Mouse (Mus musculus) limb, embryonic 12.5 days (tissue): ENCODE results near the gene Sh3d19. TPM values are rescaled to one million over a fixed set of nuclear protein-coding genes. Genes with fewer than 3 reads are reported as not detected.

Source experiments
- ATAC-seq: fragments of 200-750 bp; cut with Nextera tagmentation; 2 replicates; pipeline ENCODE4 v1.8.0; 2017; ENCODE audit warnings: low read depth, moderate TSS enrichment; ENCODE audit not compliant: insufficient number of reproducible peaks, insufficient read depth, low FRiP score, low TSS enrichment
- H3K27ac ChIP-seq: fragments of 300-500 bp; sonication (generic); 2 replicates; pipeline ENCODE4 v1.5.1; 2016; ENCODE audit warnings: mild to moderate bottlenecking, moderate library complexity
- H3K27me3 ChIP-seq: fragments of 300-500 bp; sonication (generic); 2 replicates; pipeline ENCODE4 v1.6.1; 2016; ENCODE audit warnings: mild to moderate bottlenecking, moderate library complexity
- H3K36me3 ChIP-seq: fragments of 300-500 bp; sonication (generic); 2 replicates; pipeline ENCODE4 v1.6.1; 2016; ENCODE audit warnings: mild to moderate bottlenecking, moderate library complexity
- H3K4me1 ChIP-seq: fragments of 300-500 bp; sonication (generic); replicated peaks from 2 replicates; pipeline ENCODE4 v1.6.1; 2016
- H3K4me2 ChIP-seq: fragments of 300-500 bp; sonication (generic); 2 replicates; pipeline ENCODE4 v1.6.1; 2016; ENCODE audit warnings: mild to moderate bottlenecking, moderate library complexity
- H3K4me3 ChIP-seq: fragments of 300-500 bp; sonication (generic); replicated peaks from 2 replicates; pipeline ENCODE4 v1.5.1; 2016; ENCODE audit warnings: mild to moderate bottlenecking
- H3K9ac ChIP-seq: fragments of 300-500 bp; sonication (generic); replicated peaks from 2 replicates; pipeline ENCODE4 v1.6.1; 2016; ENCODE audit warnings: mild to moderate bottlenecking, moderate library complexity
- H3K9me3 ChIP-seq: fragments of 300-500 bp; sonication (generic); 2 replicates; pipeline ENCODE4 v1.6.1; 2016; ENCODE audit warnings: mild to moderate bottlenecking, moderate library complexity
- WGBS: fragments of 180-500 bp; shearing (Covaris S2); methylation state at CpG from one replicate; pipeline ENCODE4 v1.1.7; 2016; 5-methylcytosine and 5-hydroxymethylcytosine counted together
- polyA plus RNA-seq: library from polyadenylated mRNA; unstranded; fragments of >200 nt; fragmentation: Nextera tagmentation; extraction: Ambion mirVana; gene quantifications from 2 replicates; pipeline ENCODE4 v1.2.1, GENCODE M21; 2016

Sh3d19 gene
- polyA plus RNA-seq, 1 experiment from 2014 or later, result 20.6 TPM

GRCm38 (mm10) chr3:86069646-86070250, 98.8 kb downstream of the Sh3d19 start:
- no peak for ATAC-seq
- H3K27ac ChIP-seq, result no peak overlapping the region

GRCm38 (mm10) chr3:86070799-86071198, 99.9 kb downstream of the Sh3d19 start:
- H3K4me3 ChIP-seq, result no peak overlapping the region
- WGBS, result 93% methylated on average over 7 of the region's 7 CpGs
- H3K4me2 ChIP-seq, result no peak overlapping the region
- no peak for ATAC-seq
- H3K36me3 ChIP-seq, result no peaks in the 10 kb centered on the region
- no peaks in the 10 kb centered on the region for H3K4me1 ChIP-seq
- H3K27ac ChIP-seq, result no peak overlapping the region
- H3K9ac ChIP-seq, result no peak overlapping the region
- no peaks in the 10 kb centered on the region for H3K9me3 ChIP-seq
- H3K27me3 ChIP-seq, result no peaks in the 10 kb centered on the region

More at GRCm38 (mm10) chr3:86069646-86070250, 98.8 kb downstream of the Sh3d19 start:
- no peak overlapping the region for H3K4me3 ChIP-seq
- H3K36me3 ChIP-seq, result no peaks in the 10 kb centered on the region
- no peaks in the 10 kb centered on the region for H3K4me1 ChIP-seq
- WGBS, result 92% methylated on average over 11 of the region's 11 CpGs
- H3K9ac ChIP-seq, result no peak overlapping the region
- no peaks in the 10 kb centered on the region for H3K9me3 ChIP-seq
- H3K27me3 ChIP-seq, result no peaks in the 10 kb centered on the region
- H3K4me2 ChIP-seq, result no peak overlapping the region

GRCm38 (mm10) chr3:86072066-86072465, 101.2 kb downstream of the Sh3d19 start:
- no peaks in the 10 kb centered on the region for H3K9me3 ChIP-seq
- no peaks in the 10 kb centered on the region for H3K27me3 ChIP-seq
- no peak overlapping the region for H3K9ac ChIP-seq
- no peaks in the 10 kb centered on the region for H3K36me3 ChIP-seq
- no peak overlapping the region for H3K4me2 ChIP-seq
- ATAC-seq, result no peak
- H3K4me1 ChIP-seq, result no peaks in the 10 kb centered on the region
- H3K4me3 ChIP-seq, result no peak overlapping the region
- H3K27ac ChIP-seq, result no peak overlapping the region
- WGBS, result 87% methylated on average over 3 of the region's 3 CpGs

- 76% methylated on average over 5 of the region's 5 CpGs for WGBS
- Histone ChIP-seq H3K4me1 (no peaks in the 10 kb centered on the region), H3K4me3 (no peak overlapping the region), H3K9me3 (no peaks in the 10 kb centered on the region), H3K4me2 (no peak overlapping the region), H3K27me3 (no peaks in the 10 kb centered on the region), H3K9ac (no peak overlapping the region), H3K36me3 (no peaks in the 10 kb centered on the region), H3K27ac (no peak overlapping the region)
- no peak for ATAC-seq
Measured at GRCm38 (mm10) chr3:86072889-86073288, 102.0 kb downstream of the Sh3d19 start.

GRCm38 (mm10) chr3:86075593-86075992, 104.7 kb downstream of the Sh3d19 start:
- Histone ChIP-seq H3K36me3 (0 out of 2 replicates have a peak, but pooled peaks cover 3% of the 10 kb centered on the region), H3K27ac (no peak overlapping the region), H3K9me3 (no peaks in the 10 kb centered on the region), H3K4me2 (no peak overlapping the region), H3K9ac (no peak overlapping the region), H3K4me1 (no peaks in the 10 kb centered on the region), H3K27me3 (no peaks in the 10 kb centered on the region), H3K4me3 (no peak overlapping the region)
- ATAC-seq, result no peak
- 90% methylated on average over 5 of the region's 5 CpGs for WGBS

- H3K9me3 ChIP-seq, result no peaks in the 10 kb centered on the region
- no peaks in the 10 kb centered on the region for H3K4me1 ChIP-seq
- no peak overlapping the region for H3K9ac ChIP-seq
- ATAC-seq, result no peak
- 0 out of 2 replicates have a peak, but pooled peaks cover 3% of the 10 kb centered on the region for H3K36me3 ChIP-seq
- no peak overlapping the region for H3K4me2 ChIP-seq
- H3K4me3 ChIP-seq, result no peak overlapping the region
- WGBS, result 91% methylated on average over 14 of the region's 14 CpGs
- H3K27me3 ChIP-seq, result no peaks in the 10 kb centered on the region
- H3K27ac ChIP-seq, result no peak overlapping the region
Measured at GRCm38 (mm10) chr3:86076511-86077283, 105.8 kb downstream of the Sh3d19 start.

GRCm38 (mm10) chr3:86083051-86083450, 112.1 kb downstream of the Sh3d19 start:
- Histone ChIP-seq H3K9ac (no peak overlapping the region), H3K9me3 (no peaks in the 10 kb centered on the region), H3K27me3 (no peaks in the 10 kb centered on the region), H3K27ac (no peak overlapping the region), H3K4me3 (no peak overlapping the region), H3K36me3 (peaks cover 38% of the 10 kb centered on the region), H3K4me2 (no peak overlapping the region), H3K4me1 (no peaks in the 10 kb centered on the region)
- no peak for ATAC-seq
- 90% methylated on average over 8 of the region's 8 CpGs for WGBS

GRCm38 (mm10) chr3:86085001-86085400, 114.1 kb downstream of the Sh3d19 start:
- Histone ChIP-seq H3K9ac (no peak overlapping the region), H3K9me3 (no peaks in the 10 kb centered on the region), H3K4me2 (no peak overlapping the region), H3K4me1 (no peaks in the 10 kb centered on the region), H3K27me3 (no peaks in the 10 kb centered on the region), H3K4me3 (no peak overlapping the region), H3K27ac (no peak overlapping the region), H3K36me3 (peaks cover 40% of the 10 kb centered on the region)
- no peak for ATAC-seq
- WGBS, result 93% methylated on average over 19 of the region's 19 CpGs

- H3K36me3 ChIP-seq, result peaks cover 34% of the 10 kb centered on the region
- no peak overlapping the region for H3K4me2 ChIP-seq
- H3K4me3 ChIP-seq, result no peak overlapping the region
- peaks cover 15% of the 10 kb centered on the region for H3K4me1 ChIP-seq
- H3K9me3 ChIP-seq, result no peaks in the 10 kb centered on the region
- ATAC-seq, result no peak
- no peaks in the 10 kb centered on the region for H3K27me3 ChIP-seq
- WGBS, result 85% methylated on average over 3 of the region's 3 CpGs
- no peak overlapping the region for H3K9ac ChIP-seq
- no peak overlapping the region for H3K27ac ChIP-seq
Measured at GRCm38 (mm10) chr3:86087872-86088271, 117.0 kb downstream of the Sh3d19 start.

- H3K27me3 ChIP-seq, result no peaks in the 10 kb centered on the region
- WGBS, result 25% methylated on average over 6 of the region's 6 CpGs
- no peak overlapping the region for H3K4me3 ChIP-seq
- no peaks in the 10 kb centered on the region for H3K9me3 ChIP-seq
- peak overlapping the region; percentile 15; the same call in 1 of the 2 replicates for H3K4me2 ChIP-seq
- H3K27ac ChIP-seq, result peak overlapping the region; percentile 84
- peaks cover 5% of the 10 kb centered on the region; the same call in 1 of the 2 replicates for H3K36me3 ChIP-seq
- H3K9ac ChIP-seq, result no peak overlapping the region; the same call in 1 of the 2 replicates
- peaks cover 28% of the 10 kb centered on the region for H3K4me1 ChIP-seq
- peak; percentile 52; the same call in 1 of the 2 replicates for ATAC-seq
Measured at GRCm38 (mm10) chr3:86093213-86093845, 122.4 kb downstream of the Sh3d19 start.

- Histone ChIP-seq H3K27ac (peak overlapping the region; percentile 84), H3K27me3 (no peaks in the 10 kb centered on the region), H3K4me2 (no peak overlapping the region; the same call in 1 of the 2 replicates), H3K9ac (no peak overlapping the region; the same call in 1 of the 2 replicates), H3K4me1 (peaks cover 28% of the 10 kb centered on the region), H3K9me3 (no peaks in the 10 kb centered on the region), H3K4me3 (no peak overlapping the region), H3K36me3 (peaks cover 4% of the 10 kb centered on the region; the same call in 1 of the 2 replicates)
- no peak for ATAC-seq
- 75% methylated on average over 5 of the region's 5 CpGs for WGBS
Measured at GRCm38 (mm10) chr3:86093907-86094306, 123.0 kb downstream of the Sh3d19 start.
